ENCODE assay signal across 9 mouse cellular contexts in the genomic region with DNA sequence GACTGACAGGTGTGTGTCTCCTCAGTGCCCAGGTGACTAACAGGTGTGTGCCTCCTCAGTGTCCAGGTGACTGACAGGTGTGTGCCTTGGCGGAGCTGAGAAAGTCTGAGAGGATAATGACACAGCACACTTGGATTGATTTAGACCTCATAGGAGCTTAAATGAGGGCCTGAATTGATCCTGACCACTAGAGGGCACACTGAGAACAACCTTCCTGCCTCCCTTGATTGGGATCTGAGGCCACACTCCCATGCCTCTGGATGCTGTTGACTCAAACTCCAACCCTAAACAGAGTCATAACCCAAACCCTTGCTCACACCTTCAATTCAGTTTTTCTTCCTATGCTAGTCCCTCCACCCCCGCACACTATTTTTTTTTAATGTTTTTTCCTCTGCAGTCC. TPM values are rescaled to one million over a fixed set of nuclear protein-coding genes. Genes with fewer than 3 reads are reported as not detected.
DNase-seq lines count a peak whose midpoint lies in the region; ATAC-seq and TF ChIP-seq lines count a peak whose summit lies in the region.
"Had no signal": no experiment of that assay in that cellular context is flagged by ENCODE, and none has a peak within 500 bp of the region (broad histone marks: within the 10 kb centered on the region; RNA-seq: fewer than 3 reads in every experiment).

No protein-coding gene starts in this region.

- no peak for ATAC-seq in heart, postnatal 0 days (ENCODE audit: insufficient read depth, low read depth)
- ATAC-seq in embryonic facial prominence, embryonic 14.5 days (ENCODE audit: low read depth), result no peak
- ATAC-seq in lung, postnatal 0 days, result no peak
- no peak for ATAC-seq in intestine, embryonic 16.5 days

- TF ChIP-seq EP300 in heart, postnatal 0 days (IDR thresholded peaks at IDR 0.05; ENCODE audit: low read depth), result no peak
- no peak for TF ChIP-seq EP300 in lung, postnatal 0 days (IDR thresholded peaks at IDR 0.05)

- H3K27me3 ChIP-seq in heart, postnatal 0 days (ENCODE audit: control insufficient read depth, insufficient read depth, low read length), result peaks cover 16% of the 10 kb centered on the region
- peaks cover 19% of the 10 kb centered on the region for H3K27me3 ChIP-seq in embryonic facial prominence, embryonic 14.5 days (replicated peaks; ENCODE audit: control insufficient read depth, insufficient read depth, low read length)
- H3K27me3 ChIP-seq in lung, postnatal 0 days (replicated peaks; ENCODE audit: insufficient read depth, low read length), result peaks cover 4% of the 10 kb centered on the region; the same call in 1 of the 2 replicates
- H3K27me3 ChIP-seq in intestine, embryonic 16.5 days (replicated peaks; ENCODE audit: control insufficient read depth, insufficient read depth, low read length), result peaks cover 7% of the 10 kb centered on the region; the same call in 1 of the 2 replicates

- peaks cover 7% of the 10 kb centered on the region; the same call in 1 of the 2 replicates for H3K4me1 ChIP-seq in heart, postnatal 0 days (ENCODE audit: control insufficient read depth, insufficient read depth)
- H3K4me1 ChIP-seq in embryonic facial prominence, embryonic 14.5 days (ENCODE audit: control insufficient read depth, insufficient read depth, low read length), result no peaks in the 10 kb centered on the region
- no peaks in the 10 kb centered on the region for H3K4me1 ChIP-seq in lung, postnatal 0 days (ENCODE audit: insufficient read depth, low read depth, low read length)
- no peaks in the 10 kb centered on the region for H3K4me1 ChIP-seq in intestine, embryonic 16.5 days (ENCODE audit: control insufficient read depth, insufficient read depth, low read length)

- peak; percentile 78 for TF ChIP-seq CTCF in heart, postnatal 0 days (IDR thresholded peaks at IDR 0.05; ENCODE audit: low read depth)
- peak; percentile 87 for TF ChIP-seq CTCF in lung, postnatal 0 days (IDR thresholded peaks at IDR 0.05)

- 19% methylated on average over 2 of the region's 2 CpGs for WGBS in heart, postnatal 0 days
- WGBS in embryonic facial prominence, embryonic 14.5 days, result 19% methylated on average over 2 of the region's 2 CpGs
- 32% methylated on average over 2 of the region's 2 CpGs for WGBS in lung, postnatal 0 days
- 28% methylated on average over 2 of the region's 2 CpGs for WGBS in intestine, embryonic 16.5 days

- H3K4me3 ChIP-seq in heart, postnatal 0 days (ENCODE audit: low read depth, low read length), result no peak overlapping the region
- no peak overlapping the region for H3K4me3 ChIP-seq in embryonic facial prominence, embryonic 14.5 days (ENCODE audit: low read depth, low read length)
- H3K4me3 ChIP-seq in lung, postnatal 0 days (ENCODE audit: low read depth, low read length), result no peak overlapping the region
- H3K4me3 ChIP-seq in intestine, embryonic 16.5 days (ENCODE audit: low read length), result no peak overlapping the region

- no peak overlapping the region for H3K27ac ChIP-seq in heart, postnatal 0 days (ENCODE audit: low read depth)
- H3K27ac ChIP-seq in embryonic facial prominence, embryonic 14.5 days (replicated peaks; ENCODE audit: low read depth, low read length), result no peak overlapping the region
- H3K27ac ChIP-seq in lung, postnatal 0 days (ENCODE audit: low read length), result no peak overlapping the region
- no peak overlapping the region for H3K27ac ChIP-seq in intestine, embryonic 16.5 days (ENCODE audit: low read length)

- no peaks in the 10 kb centered on the region for H3K9me3 ChIP-seq in heart, postnatal 0 days (replicated peaks; ENCODE audit: control insufficient read depth, low read length)
- H3K9me3 ChIP-seq in embryonic facial prominence, embryonic 14.5 days (ENCODE audit: control insufficient read depth, low read length), result no peaks in the 10 kb centered on the region
- no peaks in the 10 kb centered on the region for H3K9me3 ChIP-seq in lung, postnatal 0 days (ENCODE audit: low read length)
- 0 out of 2 replicates have a peak, but pooled peaks cover 3% of the 10 kb centered on the region for H3K9me3 ChIP-seq in intestine, embryonic 16.5 days (ENCODE audit: control insufficient read depth, low read length)

- H3K36me3 ChIP-seq in heart, postnatal 0 days (replicated peaks; ENCODE audit: control insufficient read depth, insufficient read depth, low read length), result no peaks in the 10 kb centered on the region
- H3K36me3 ChIP-seq in embryonic facial prominence, embryonic 14.5 days (ENCODE audit: control insufficient read depth, insufficient read depth, low read length), result no peaks in the 10 kb centered on the region
- H3K36me3 ChIP-seq in lung, postnatal 0 days (ENCODE audit: insufficient read depth, low read length), result no peaks in the 10 kb centered on the region
- 0 out of 2 replicates have a peak, but pooled peaks cover 3% of the 10 kb centered on the region for H3K36me3 ChIP-seq in intestine, embryonic 16.5 days (ENCODE audit: control insufficient read depth, insufficient read depth, low read length)

- H3K4me2 ChIP-seq in heart, postnatal 0 days (ENCODE audit: low read depth, low read length), result no peak overlapping the region
- no peak overlapping the region for H3K4me2 ChIP-seq in embryonic facial prominence, embryonic 14.5 days (ENCODE audit: low read depth, low read length)
- no peak overlapping the region for H3K4me2 ChIP-seq in lung, postnatal 0 days (replicated peaks; ENCODE audit: low read depth, low read length)
- no peak overlapping the region for H3K4me2 ChIP-seq in intestine, embryonic 16.5 days (ENCODE audit: low read depth, low read length)

- no peak for DNase-seq in heart, postnatal 0 days (ENCODE audit: low spot score)
- DNase-seq in heart, adult 11 months, result no peak
- DNase-seq in urinary bladder, postnatal 25 days (ENCODE audit: low spot score), result peak; percentile 51
- no peak for DNase-seq in urinary bladder, adult 18-20 months (ENCODE audit: low spot score in 2 of 2)
- DNase-seq in embryonic facial prominence, embryonic 14.5 days (ENCODE audit: low spot score), result peak; percentile 72
- DNase-seq in lung, postnatal 0 days (ENCODE audit: low spot score), result peak; percentile 76
- no peak for DNase-seq in urinary bladder, adult 2 months (ENCODE audit: low spot score)

- H3K9ac ChIP-seq in heart, postnatal 0 days (replicated peaks; ENCODE audit: low read depth, low read length), result no peak overlapping the region
- H3K9ac ChIP-seq in embryonic facial prominence, embryonic 14.5 days (ENCODE audit: low read depth, low read length), result no peak overlapping the region
- no peak overlapping the region for H3K9ac ChIP-seq in lung, postnatal 0 days (replicated peaks; ENCODE audit: low read depth)
- no peak overlapping the region for H3K9ac ChIP-seq in intestine, embryonic 16.5 days (ENCODE audit: low read depth, low read length)

RNA-seq across cellular contexts. Expression of a gene that starts 4.2 kb away (rescaled TPM):
- 0.35 TPM in 1 of 2 replicates, not detected in the other for total RNA-seq in heart, postnatal 0 days (2014; rRNA removed; ENCODE audit: low replicate concordance)
- polyA plus RNA-seq in heart, postnatal 0 days (2015; fragmentation: Nextera tagmentation; extraction: Ambion mirVana), result 0.36 and 0.37 TPM in 2 replicates
- polyA plus RNA-seq in embryonic facial prominence, embryonic 14.5 days (2014; fragmentation: Nextera tagmentation; extraction: Ambion mirVana), result 4.7 TPM in 2 replicates
- 18.4 and 23.9 TPM in 2 replicates for polyA plus RNA-seq in lung, postnatal 0 days (2015; fragmentation: Nextera tagmentation; extraction: Ambion mirVana)
- 32.6 and 42.1 TPM in 2 replicates for polyA plus RNA-seq in intestine, embryonic 16.5 days (2015; fragmentation: Nextera tagmentation; extraction: Ambion mirVana)
- polyA plus RNA-seq in urinary bladder, adult 2 months (2012; rRNA removed), result 25.6 and 37.5 TPM in 2 replicates
- total RNA-seq: left cerebral cortex, postnatal 25 days had no signal

RNA-seq across cellular contexts. Expression of a gene that starts 21.8 kb away (rescaled TPM):
- 1.7 and 6.7 TPM in 2 replicates for total RNA-seq in heart, postnatal 0 days (2014; rRNA removed; ENCODE audit: low replicate concordance)
- polyA plus RNA-seq in heart, postnatal 0 days (2015; fragmentation: Nextera tagmentation; extraction: Ambion mirVana), result 1.6 and 2.0 TPM in 2 replicates
- 4.3 and 4.6 TPM in 2 replicates for polyA plus RNA-seq in embryonic facial prominence, embryonic 14.5 days (2014; fragmentation: Nextera tagmentation; extraction: Ambion mirVana)
- 8.3 and 20.0 TPM in 2 replicates for polyA plus RNA-seq in lung, postnatal 0 days (2015; fragmentation: Nextera tagmentation; extraction: Ambion mirVana)
- 15.5 and 15.6 TPM in 2 replicates for polyA plus RNA-seq in intestine, embryonic 16.5 days (2015; fragmentation: Nextera tagmentation; extraction: Ambion mirVana)
- 10.8 and 10.9 TPM in 2 replicates for polyA plus RNA-seq in urinary bladder, adult 2 months (2012; rRNA removed)

RNA-seq across cellular contexts. Expression of a gene that starts 29.9 kb away (rescaled TPM):
- total RNA-seq in heart, postnatal 0 days (2014; rRNA removed; ENCODE audit: low replicate concordance), result 697 and 786 TPM in 2 replicates
- 293 and 303 TPM in 2 replicates for polyA plus RNA-seq in heart, postnatal 0 days (2015; fragmentation: Nextera tagmentation; extraction: Ambion mirVana)
- 101 and 114 TPM in 2 replicates for polyA plus RNA-seq in embryonic facial prominence, embryonic 14.5 days (2014; fragmentation: Nextera tagmentation; extraction: Ambion mirVana)
- 477 and 507 TPM in 2 replicates for polyA plus RNA-seq in lung, postnatal 0 days (2015; fragmentation: Nextera tagmentation; extraction: Ambion mirVana)
- 58.7 and 62.7 TPM in 2 replicates for polyA plus RNA-seq in intestine, embryonic 16.5 days (2015; fragmentation: Nextera tagmentation; extraction: Ambion mirVana)
- 171 and 177 TPM in 2 replicates for polyA plus RNA-seq in urinary bladder, adult 2 months (2012; rRNA removed)

RNA-seq across cellular contexts. Expression of a gene that starts 50.5 kb away (rescaled TPM):
- 76.5 and 81.3 TPM in 2 replicates for total RNA-seq in heart, postnatal 0 days (2014; rRNA removed; ENCODE audit: low replicate concordance)
- 43.6 and 44.8 TPM in 2 replicates for polyA plus RNA-seq in heart, postnatal 0 days (2015; fragmentation: Nextera tagmentation; extraction: Ambion mirVana)
- polyA plus RNA-seq in embryonic facial prominence, embryonic 14.5 days (2014; fragmentation: Nextera tagmentation; extraction: Ambion mirVana), result 55.2 and 62.0 TPM in 2 replicates
- polyA plus RNA-seq in lung, postnatal 0 days (2015; fragmentation: Nextera tagmentation; extraction: Ambion mirVana), result 113 and 116 TPM in 2 replicates
- 143 and 149 TPM in 2 replicates for polyA plus RNA-seq in intestine, embryonic 16.5 days (2015; fragmentation: Nextera tagmentation; extraction: Ambion mirVana)
- 37.9 and 38.6 TPM in 2 replicates for polyA plus RNA-seq in urinary bladder, adult 2 months (2012; rRNA removed)

RNA-seq across cellular contexts. Expression of a gene that starts 51.0 kb away (rescaled TPM):
- not detected in 2 replicates for total RNA-seq in heart, postnatal 0 days (2014; rRNA removed; ENCODE audit: low replicate concordance)
- polyA plus RNA-seq in heart, postnatal 0 days (2015; fragmentation: Nextera tagmentation; extraction: Ambion mirVana), result not detected in 2 replicates
- 0.69 and 0.75 TPM in 2 replicates for polyA plus RNA-seq in embryonic facial prominence, embryonic 14.5 days (2014; fragmentation: Nextera tagmentation; extraction: Ambion mirVana)
- 0.12 and 0.24 TPM in 2 replicates for polyA plus RNA-seq in lung, postnatal 0 days (2015; fragmentation: Nextera tagmentation; extraction: Ambion mirVana)
- polyA plus RNA-seq in intestine, embryonic 16.5 days (2015; fragmentation: Nextera tagmentation; extraction: Ambion mirVana), result 0.13 and 0.27 TPM in 2 replicates
- polyA plus RNA-seq in urinary bladder, adult 2 months (2012; rRNA removed), result 0.08 and 0.15 TPM in 2 replicates

Comparison
In these comparisons a context has a peak if more than half of its experiments do, and no peak if none do; other contexts are left out.
1. DNase-seq: peak in urinary bladder, postnatal 25 days (single experiment), embryonic facial prominence, embryonic 14.5 days (single experiment) and lung, postnatal 0 days (single experiment); none in heart, postnatal 0 days (single experiment), heart, adult 11 months (single experiment), urinary bladder, adult 18-20 months (0 of 2) and urinary bladder, adult 2 months (single experiment).